Mouse (Mus musculus): ENCODE data around the gene Kdm1b. TPM values are rescaled to one million over a fixed set of nuclear protein-coding genes. Genes with fewer than 3 reads are reported as not detected.

Gene Kdm1b
- 40.5 TPM for polyA plus RNA-seq (2014; fragmentation: Illumina TruSeq; extraction: RNeasy Lipid Tissue Mini Kit (QIAGEN cat#74804); ENCODE audit: low read depth, low replicate concordance)

DNA sequence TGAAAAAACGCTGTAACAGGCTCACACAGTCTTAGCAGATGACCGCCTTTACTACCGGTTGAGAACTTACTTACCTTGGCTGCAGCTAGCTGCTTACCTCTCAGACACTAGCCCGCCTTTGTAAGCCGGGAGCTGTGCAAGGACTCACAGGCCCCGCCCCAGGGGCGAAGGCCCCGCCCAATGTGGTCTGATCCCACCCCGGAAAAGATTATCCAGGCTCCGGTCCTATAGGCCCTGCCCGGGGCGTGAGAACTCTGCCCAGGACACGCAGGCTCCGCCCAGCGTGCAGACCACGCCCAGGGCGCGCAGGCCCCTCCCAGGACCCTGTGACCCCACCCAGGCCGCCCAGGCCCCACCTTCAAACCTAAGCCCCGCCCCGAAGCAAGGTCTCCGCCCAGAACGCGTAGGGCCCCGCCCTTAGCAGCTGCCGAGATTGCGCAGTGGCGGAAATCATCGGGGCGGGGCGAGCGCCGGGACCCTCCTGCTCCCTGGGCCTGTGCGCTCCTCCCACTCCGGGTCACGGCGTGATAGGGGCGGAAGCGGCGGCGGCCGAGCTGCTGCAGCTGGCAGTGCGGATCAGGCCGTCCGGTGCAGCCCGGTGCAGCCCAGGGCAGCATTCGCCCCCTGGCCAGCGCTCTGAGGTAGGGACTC lies at the start of gene Kdm1b:
Gene Kdm1b, plus strand, starts transcription at position 470 of the 651 bp plus-strand sequence.

DNA sequence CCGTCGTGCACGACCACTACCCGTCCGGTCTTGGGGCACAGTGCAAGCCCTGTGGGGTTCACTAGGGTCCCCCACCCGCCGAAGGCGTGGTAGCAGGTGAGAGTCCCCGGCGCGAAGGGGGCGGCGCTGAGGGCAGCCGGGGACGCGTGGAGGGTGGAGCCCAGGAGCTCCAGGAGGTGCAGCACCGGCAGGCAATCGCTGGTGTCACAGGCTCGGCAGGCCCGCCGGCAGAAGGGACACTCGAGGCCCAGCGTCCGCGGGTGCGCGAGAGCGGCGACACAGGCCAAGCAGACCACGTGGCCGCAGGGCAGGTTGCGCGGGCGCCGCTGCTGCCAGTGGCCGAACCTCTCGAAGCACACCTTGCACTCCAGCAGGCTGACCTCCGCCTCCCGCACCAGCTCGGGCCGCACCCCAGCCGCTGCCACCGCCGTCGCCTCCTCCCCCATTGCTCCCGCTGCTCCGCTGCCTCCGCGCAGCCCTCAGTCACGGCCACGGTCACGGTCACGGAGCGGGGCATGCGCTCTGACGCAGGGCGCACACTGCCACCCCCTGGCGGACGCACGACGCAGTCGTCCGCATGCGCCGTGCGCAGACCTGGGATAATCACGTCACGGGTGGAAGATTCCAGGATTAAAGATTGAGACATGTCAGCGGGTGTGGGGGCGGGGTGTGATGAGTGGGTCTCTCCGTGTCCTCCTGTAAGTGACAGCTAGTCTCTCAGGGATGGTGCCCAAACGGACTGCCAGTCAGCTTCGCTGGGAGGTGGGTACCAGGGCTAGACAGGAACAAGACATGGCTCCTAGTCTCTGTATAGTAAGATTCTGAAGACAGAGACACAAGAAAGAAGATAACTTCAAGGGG lies 28.7 kb upstream of the Kdm1b start, which contains the start of gene Nhlrc1:
Gene Nhlrc1, minus strand, starts transcription at position 517 of the 861 bp plus-strand sequence.

DNA sequence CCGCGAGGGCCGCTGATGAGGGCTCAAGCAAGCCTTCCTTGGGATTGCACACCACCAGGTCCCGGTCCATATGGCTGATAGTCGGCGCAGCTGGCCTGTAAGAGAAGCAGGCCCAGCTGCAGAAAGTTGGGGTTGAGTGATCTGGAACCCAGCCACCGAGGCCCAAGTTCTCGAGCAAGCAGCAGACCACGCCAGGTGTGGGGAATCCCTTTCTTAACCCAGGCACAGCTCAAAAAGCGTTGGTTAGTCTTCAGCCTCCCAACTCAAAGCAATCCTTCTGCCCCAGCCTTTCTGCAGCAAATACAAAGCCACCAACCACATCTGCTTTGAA lies 1.3 kb downstream of the Kdm1b start, which contains the start of gene Tpmt:
Gene Tpmt, minus strand, starts transcription at position 121 of the 331 bp plus-strand sequence.

DNA sequence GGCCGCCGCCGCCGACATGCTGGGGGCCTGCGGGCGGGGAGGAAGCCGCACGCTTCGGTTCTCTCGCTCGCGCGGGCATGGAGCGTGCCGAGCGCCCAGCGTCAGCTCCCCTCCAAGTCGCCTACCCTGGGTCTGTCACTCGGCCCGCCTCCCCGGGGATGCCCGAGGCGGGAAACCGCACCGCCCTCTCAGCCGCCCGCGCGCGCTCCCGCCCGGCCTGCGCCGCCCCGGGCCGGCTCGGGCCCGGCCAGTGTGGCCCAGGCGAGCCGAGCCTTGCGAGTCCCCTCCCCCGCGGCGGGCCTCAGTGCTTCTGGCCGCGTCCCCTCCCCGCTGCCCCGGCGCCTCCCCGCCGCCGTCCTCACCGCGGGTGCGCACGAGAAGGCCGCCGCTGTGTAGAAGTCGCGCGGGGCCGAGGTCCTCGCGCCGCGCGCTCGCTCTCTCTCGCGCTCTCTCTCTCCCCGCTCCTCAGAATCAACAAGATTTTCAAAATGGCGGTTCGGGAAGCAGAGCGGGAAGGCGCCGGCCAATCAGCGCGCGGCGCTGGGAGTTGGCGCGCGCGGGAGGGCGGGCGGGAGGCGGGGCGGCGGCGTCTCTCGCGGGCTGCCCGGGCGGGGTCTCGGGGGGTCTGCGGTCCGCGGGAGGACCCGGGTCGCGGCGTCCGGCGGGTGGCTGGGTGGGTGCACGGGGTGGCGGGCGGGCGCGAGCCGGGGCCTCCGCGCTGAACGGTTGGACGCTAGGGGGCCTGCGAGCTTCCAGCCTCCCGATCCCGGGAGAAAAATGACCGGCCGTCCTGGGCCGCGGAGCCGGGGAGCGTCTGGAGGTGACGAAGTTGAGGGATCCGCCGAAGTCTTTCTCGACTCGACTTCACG lies 62.6 kb downstream of the Kdm1b start, which contains the start of gene Dek:
Gene Dek, minus strand, starts transcription at position 491 of the 869 bp plus-strand sequence.

DNA sequence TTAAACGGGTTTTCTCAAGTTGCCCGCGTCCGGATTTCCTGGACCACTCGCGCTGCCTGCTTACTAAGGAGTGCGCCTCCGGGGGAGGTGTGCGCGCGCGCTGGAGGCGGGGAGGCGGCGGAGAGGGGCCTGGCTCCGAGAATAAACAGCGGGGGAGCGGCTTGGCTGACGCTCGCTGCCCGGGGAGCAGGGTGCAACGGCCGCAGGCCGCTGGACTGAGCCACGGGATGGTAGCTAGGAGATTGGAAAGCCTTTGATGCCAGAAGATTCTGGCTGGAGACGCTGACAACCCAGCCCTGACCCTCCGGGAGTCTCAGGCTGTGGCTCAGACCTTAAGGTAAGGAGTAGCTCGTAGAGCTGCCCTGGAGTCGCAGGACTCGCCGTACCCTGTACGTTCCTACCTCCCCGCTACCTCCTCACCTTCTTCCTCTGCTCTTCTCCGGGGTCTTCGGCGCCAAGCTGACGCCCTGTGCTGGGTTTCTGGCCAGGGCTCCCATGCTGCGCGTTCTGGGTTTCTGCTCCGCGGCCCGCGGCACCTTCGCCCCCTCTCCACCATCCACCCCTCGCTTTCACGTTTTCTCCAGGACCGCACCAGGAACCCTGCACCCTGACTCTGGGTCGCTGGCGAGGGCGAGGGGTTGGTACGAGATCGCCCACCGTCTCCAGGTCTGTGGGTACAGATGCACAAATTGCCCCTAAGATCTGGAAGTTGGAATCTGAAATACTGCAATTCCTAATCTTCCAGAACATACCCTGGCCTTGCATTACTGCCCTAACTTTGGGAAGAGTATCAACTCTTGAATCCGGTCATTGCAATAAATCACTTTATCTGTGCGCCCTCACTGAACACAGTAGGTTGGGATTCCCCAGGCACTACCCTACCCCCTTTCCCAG lies 79.5 kb downstream of the Kdm1b start, which contains the start of gene Rnf144b:
Gene Rnf144b, plus strand, starts transcription at position 120 of the 894 bp plus-strand sequence.

Other genes starting within 250 kb of the Kdm1b start
- gene Kif13a, start 113.6 kb upstream of the Kdm1b start, polyA plus RNA-seq (2014; fragmentation: Illumina TruSeq; extraction: RNeasy Lipid Tissue Mini Kit (QIAGEN cat#74804); ENCODE audit: low read depth, low replicate concordance), result 15.4 TPM
- 9.7 TPM for gene Nhlrc1, start 28.6 kb upstream of the Kdm1b start, polyA plus RNA-seq (2014; fragmentation: Illumina TruSeq; extraction: RNeasy Lipid Tissue Mini Kit (QIAGEN cat#74804); ENCODE audit: low read depth, low replicate concordance)
- 11.0 TPM for gene Tpmt, start 1.2 kb downstream of the Kdm1b start, polyA plus RNA-seq (2014; fragmentation: Illumina TruSeq; extraction: RNeasy Lipid Tissue Mini Kit (QIAGEN cat#74804); ENCODE audit: low read depth, low replicate concordance)
- gene Dek, start 62.7 kb downstream of the Kdm1b start, polyA plus RNA-seq (2014; fragmentation: Illumina TruSeq; extraction: RNeasy Lipid Tissue Mini Kit (QIAGEN cat#74804); ENCODE audit: low read depth, low replicate concordance), result 400 TPM
- 4.8 TPM for gene Rnf144b, start 79.2 kb downstream of the Kdm1b start, polyA plus RNA-seq (2014; fragmentation: Illumina TruSeq; extraction: RNeasy Lipid Tissue Mini Kit (QIAGEN cat#74804); ENCODE audit: low read depth, low replicate concordance)

Data from adrenal gland, adult 10 weeks (tissue).